Mouse (Mus musculus): ENCODE measurements around the gene Cd200r2. TPM values are rescaled to one million over a fixed set of nuclear protein-coding genes. Genes with fewer than 3 reads are reported as not detected.

Gene Cd200r2
- 0.05 TPM in 1 of 2 replicates, not detected in the other for polyA plus RNA-seq (2012; rRNA removed)

DNA sequence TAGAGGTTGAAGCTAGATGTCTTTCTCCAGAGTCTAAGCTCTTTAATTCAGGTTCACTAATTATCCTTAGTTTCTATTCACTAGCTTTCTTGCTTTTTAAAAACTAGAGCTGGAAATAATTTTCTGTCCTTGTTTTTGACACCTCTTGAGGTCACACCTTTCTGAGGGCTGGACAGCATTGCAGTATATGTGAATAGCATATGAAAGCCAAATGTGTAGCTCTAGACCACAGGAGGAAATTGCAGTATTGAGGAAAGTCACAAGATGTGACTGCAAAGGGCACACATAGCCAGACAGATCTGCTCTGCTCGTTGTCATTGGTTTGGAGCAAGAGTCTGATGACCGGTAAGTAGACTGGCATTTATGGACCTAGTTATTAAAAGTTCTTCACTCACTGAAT is at the start of gene Cd200r2:
Gene Cd200r2 (plus strand): TSS at position 301 of the 400 bp plus-strand sequence.

DNA sequence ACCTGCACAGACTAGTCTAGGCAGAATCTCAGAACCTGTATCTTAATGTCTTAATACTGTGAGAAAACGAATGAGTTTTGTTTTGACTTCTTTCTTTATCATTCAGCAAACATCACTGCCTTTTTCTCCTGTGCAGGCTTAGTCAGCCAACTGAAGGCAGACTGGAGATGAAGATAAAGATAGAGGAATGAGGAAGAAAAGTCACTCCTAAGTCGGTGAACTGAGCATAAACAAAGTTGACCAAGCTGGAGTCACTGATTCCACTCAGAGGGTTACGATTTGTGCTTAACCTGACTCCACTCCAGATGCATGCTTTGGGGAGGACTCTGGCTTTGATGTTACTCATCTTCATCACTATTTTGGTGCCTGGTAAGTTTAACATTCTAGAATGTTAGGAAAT is 76.6 kb downstream of the Cd200r2 start, which contains the start of gene Cd200r3:
Gene Cd200r3 (plus strand): TSS at position 211 of the 400 bp plus-strand sequence.

Other genes starting within 250 kb of the Cd200r2 start
- 12.2 and 15.4 TPM in 2 replicates for gene Nepro, start 142.8 kb upstream of the Cd200r2 start, polyA plus RNA-seq (2012; rRNA removed)
- gene Gtpbp8, start 120.7 kb upstream of the Cd200r2 start, polyA plus RNA-seq (2012; rRNA removed) = 14.2 and 17.0 TPM in 2 replicates
- 0.46 and 0.61 TPM in 2 replicates for gene Cd200r1, start 101.4 kb upstream of the Cd200r2 start, polyA plus RNA-seq (2012; rRNA removed)
- gene Cd200r4, start 55.4 kb upstream of the Cd200r2 start, polyA plus RNA-seq (2012; rRNA removed) = 0.09 and 0.14 TPM in 2 replicates
- gene Cd200r3, start 76.6 kb downstream of the Cd200r2 start, polyA plus RNA-seq (2012; rRNA removed) = 0.02 and 0.06 TPM in 2 replicates
- gene Ccdc80, start 226.3 kb downstream of the Cd200r2 start, polyA plus RNA-seq (2012; rRNA removed) = 14.3 and 21.9 TPM in 2 replicates